Mouse (Mus musculus) lung, embryonic 14.5 days (tissue): ENCODE results near the gene Glis3. TPM values are rescaled to one million over a fixed set of nuclear protein-coding genes. Genes with fewer than 3 reads are reported as not detected.
A peak's percentile ranks its signal among the peaks of the same experiment; 100 is the strongest.

Source experiments
- ATAC-seq: fragments of 200-750 bp; cut with Nextera tagmentation; 2 replicates; pipeline ENCODE4 v1.8.0; 2017; ENCODE audit warnings: mild to moderate bottlenecking, moderate TSS enrichment, moderate library complexity; ENCODE audit not compliant: insufficient read depth
- DNase-seq: peaks from one replicate; pipeline ENCODE4 v3.0.0-alpha.2; 2015
- H3K27ac ChIP-seq: fragments of 300-500 bp; sonication (generic); 2 replicates; pipeline ENCODE4 v1.5.1; 2014; ENCODE audit warnings: low read depth, mild to moderate bottlenecking, moderate library complexity
- H3K27me3 ChIP-seq: fragments of 300-500 bp; sonication (generic); 2 replicates; pipeline ENCODE4 v1.6.1; 2014; ENCODE audit warnings: low read length, control low read depth; ENCODE audit not compliant: insufficient read depth
- H3K36me3 ChIP-seq: fragments of 300-500 bp; sonication (generic); 2 replicates; pipeline ENCODE4 v1.6.1; 2014; ENCODE audit warnings: control low read depth; ENCODE audit not compliant: insufficient read depth
- H3K4me1 ChIP-seq: fragments of 300-500 bp; sonication (generic); 2 replicates; pipeline ENCODE4 v1.6.1; 2014; ENCODE audit warnings: antibody characterized with exemption, control low read depth; ENCODE audit not compliant: insufficient read depth
- H3K4me2 ChIP-seq: fragments of 300-500 bp; sonication (generic); 2 replicates; pipeline ENCODE4 v1.6.1; 2014; ENCODE audit warnings: mild to moderate bottlenecking
- H3K4me3 ChIP-seq: fragments of 300-500 bp; sonication (generic); 2 replicates; pipeline ENCODE4 v1.5.1; 2014; ENCODE audit warnings: low read depth, low read length
- H3K9ac ChIP-seq: fragments of 300-500 bp; sonication (generic); 2 replicates; pipeline ENCODE4 v1.6.1; 2014
- H3K9me3 ChIP-seq: fragments of 300-500 bp; sonication (generic); 2 replicates; pipeline ENCODE4 v1.6.1; 2016; ENCODE audit warnings: low read depth, low read length, control low read depth
- CTCF ChIP-seq: IDR thresholded peaks from 2 replicates; pipeline ENCODE4 v1.5.1; 2016; ENCODE audit warnings: antibody characterized with exemption, low read depth
- WGBS: fragments of 180-500 bp; shearing (Covaris S2); extraction: QIAGEN DNeasy Blood & Tissue Kit; methylation state at CpG from one replicate; pipeline ENCODE4 v1.1.7; 2014; 5-methylcytosine and 5-hydroxymethylcytosine counted together
- polyA plus RNA-seq: library from polyadenylated mRNA; unstranded; fragments of >200 nt; fragmentation: Nextera tagmentation; extraction: Ambion mirVana; gene quantifications from 2 replicates; pipeline ENCODE4 v1.2.1, GENCODE M21; 2014

Gene Glis3
- polyA plus RNA-seq, 1 experiment from 2014 or later = 4.7 TPM

- WGBS = 82% methylated on average over 12 of the region's 12 CpGs
- H3K9me3 ChIP-seq = no peaks in the 10 kb centered on the region
- no peak for ATAC-seq
- H3K36me3 ChIP-seq = no peaks in the 10 kb centered on the region
- H3K4me3 ChIP-seq = no peak overlapping the region
- H3K4me1 ChIP-seq = no peaks in the 10 kb centered on the region
- DNase-seq = no peak
- no peak for TF ChIP-seq CTCF
- no peaks in the 10 kb centered on the region for H3K27me3 ChIP-seq
- H3K27ac ChIP-seq = no peak overlapping the region
- H3K4me2 ChIP-seq = no peak overlapping the region
- no peak overlapping the region for H3K9ac ChIP-seq
These were observed 144.9 kb downstream of the Glis3 start for GRCm38 (mm10) chr19:28534964-28535363.

- Histone ChIP-seq H3K4me3 (no peak overlapping the region), H3K4me2 (no peak overlapping the region), H3K27me3 (no peaks in the 10 kb centered on the region), H3K9ac (no peak overlapping the region), H3K36me3 (no peaks in the 10 kb centered on the region), H3K9me3 (no peaks in the 10 kb centered on the region), H3K27ac (no peak overlapping the region), H3K4me1 (no peaks in the 10 kb centered on the region)
- DNase-seq = no peak
- TF ChIP-seq CTCF = no peak
- WGBS = 51% methylated on average over 3 of the region's 3 CpGs
- ATAC-seq = no peak
These were observed 146.3 kb downstream of the Glis3 start for GRCm38 (mm10) chr19:28533576-28533975.

- no peak for TF ChIP-seq CTCF
- no peak for ATAC-seq
- 79% methylated on average over 9 of the region's 9 CpGs for WGBS
- no peak overlapping the region for H3K4me2 ChIP-seq
- H3K27me3 ChIP-seq = no peaks in the 10 kb centered on the region
- no peaks in the 10 kb centered on the region for H3K9me3 ChIP-seq
- no peaks in the 10 kb centered on the region for H3K4me1 ChIP-seq
- no peak overlapping the region for H3K4me3 ChIP-seq
- H3K27ac ChIP-seq = no peak overlapping the region
- no peaks in the 10 kb centered on the region for H3K36me3 ChIP-seq
- no peak overlapping the region for H3K9ac ChIP-seq
- DNase-seq = no peak
These were observed 148.1 kb downstream of the Glis3 start for GRCm38 (mm10) chr19:28531750-28532149.

- H3K36me3 ChIP-seq = no peaks in the 10 kb centered on the region
- H3K4me1 ChIP-seq = no peaks in the 10 kb centered on the region
- H3K4me3 ChIP-seq = no peak overlapping the region
- 64% methylated on average over 10 of the region's 10 CpGs for WGBS
- H3K27me3 ChIP-seq = no peaks in the 10 kb centered on the region
- TF ChIP-seq CTCF = peak; percentile 86
- no peak overlapping the region for H3K9ac ChIP-seq
- peak; percentile 66 for DNase-seq
- no peaks in the 10 kb centered on the region for H3K9me3 ChIP-seq
- H3K27ac ChIP-seq = no peak overlapping the region
- no peak for ATAC-seq
- no peak overlapping the region for H3K4me2 ChIP-seq
These were observed 149.0 kb downstream of the Glis3 start for GRCm38 (mm10) chr19:28530846-28531245.

GRCm38 (mm10) chr19:28529006-28529405, 150.9 kb downstream of the Glis3 start:
- ATAC-seq = no peak
- H3K9ac ChIP-seq = no peak overlapping the region
- H3K9me3 ChIP-seq = no peaks in the 10 kb centered on the region
- no peak overlapping the region for H3K4me3 ChIP-seq
- H3K27ac ChIP-seq = no peak overlapping the region
- DNase-seq = no peak
- WGBS = 88% methylated on average over 13 of the region's 13 CpGs
- H3K36me3 ChIP-seq = no peaks in the 10 kb centered on the region
- TF ChIP-seq CTCF = no peak
- no peaks in the 10 kb centered on the region for H3K27me3 ChIP-seq
- H3K4me1 ChIP-seq = no peaks in the 10 kb centered on the region
- H3K4me2 ChIP-seq = no peak overlapping the region

- Histone ChIP-seq H3K9ac (no peak overlapping the region), H3K36me3 (no peaks in the 10 kb centered on the region), H3K9me3 (no peaks in the 10 kb centered on the region), H3K4me1 (no peaks in the 10 kb centered on the region), H3K4me3 (no peak overlapping the region), H3K27ac (no peak overlapping the region), H3K4me2 (no peak overlapping the region), H3K27me3 (no peaks in the 10 kb centered on the region)
- 94% methylated on average over 5 of the region's 5 CpGs for WGBS
- no peak for DNase-seq
- no peak for ATAC-seq
- TF ChIP-seq CTCF = no peak
These were observed 152.4 kb downstream of the Glis3 start for GRCm38 (mm10) chr19:28527446-28527845.

- no peaks in the 10 kb centered on the region for H3K36me3 ChIP-seq
- ATAC-seq = no peak
- no peak overlapping the region for H3K9ac ChIP-seq
- no peaks in the 10 kb centered on the region for H3K9me3 ChIP-seq
- no peak overlapping the region for H3K27ac ChIP-seq
- TF ChIP-seq CTCF = no peak
- H3K27me3 ChIP-seq = no peaks in the 10 kb centered on the region
- no peaks in the 10 kb centered on the region for H3K4me1 ChIP-seq
- H3K4me3 ChIP-seq = no peak overlapping the region
- DNase-seq = no peak
- no peak overlapping the region for H3K4me2 ChIP-seq
- 81% methylated on average over 3 of the region's 3 CpGs for WGBS
These were observed 154.5 kb downstream of the Glis3 start for GRCm38 (mm10) chr19:28525331-28525730.

- Histone ChIP-seq H3K9ac (no peak overlapping the region), H3K4me1 (no peaks in the 10 kb centered on the region), H3K4me2 (no peak overlapping the region), H3K9me3 (no peaks in the 10 kb centered on the region), H3K4me3 (no peak overlapping the region), H3K27me3 (no peaks in the 10 kb centered on the region), H3K36me3 (no peaks in the 10 kb centered on the region), H3K27ac (no peak overlapping the region)
- no peak for TF ChIP-seq CTCF
- WGBS = 66% methylated on average over 3 of the region's 3 CpGs
- DNase-seq (no peak), ATAC-seq (no peak)
These were observed 157.6 kb downstream of the Glis3 start for GRCm38 (mm10) chr19:28522289-28522688.
